Mouse (Mus musculus) right cerebral cortex, postnatal 10 days (tissue): ENCODE results near the gene 2310022A10Rik.
A peak's percentile ranks its signal among the peaks of the same experiment; 100 is the strongest.
"Not testable (repeated sequence)": the region's sequence is repeated elsewhere in the genome, so short reads cannot be mapped to it uniquely, and the experiment has no call there.

Experiments
- DNase-seq, 2 experiments: peaks; one replicate each; pipeline ENCODE4 v3.0.0; 2021; ENCODE audit warnings: low spot score in 2 of 2

2310022A10Rik gene

DNA sequence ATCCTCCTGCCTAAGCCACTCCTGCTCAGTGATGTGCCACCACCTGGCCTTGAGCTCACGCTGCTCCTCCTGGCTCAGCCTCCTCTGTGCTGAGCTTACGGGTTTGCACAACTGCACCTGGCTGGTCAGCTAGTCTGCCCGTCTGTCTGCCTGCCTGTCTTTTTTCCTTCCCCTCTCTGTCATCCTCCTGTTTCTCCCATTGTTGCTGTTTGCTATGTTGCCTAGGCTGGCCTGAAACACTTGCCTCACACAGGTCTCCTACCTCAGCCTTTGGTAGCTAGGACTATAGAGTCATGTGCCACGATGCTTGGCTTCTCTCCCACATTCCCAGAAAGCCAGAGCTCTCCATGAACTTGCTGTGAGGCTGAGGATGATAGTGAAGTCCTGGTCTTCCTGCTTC is 59.9 kb downstream of the 2310022A10Rik start:
- no peak for DNase-seq

GRCm38 (mm10) chr7:27613751-27614499 is 60.9 kb downstream of the 2310022A10Rik start:
- peak; percentile 78 to 85 for DNase-seq

DNA sequence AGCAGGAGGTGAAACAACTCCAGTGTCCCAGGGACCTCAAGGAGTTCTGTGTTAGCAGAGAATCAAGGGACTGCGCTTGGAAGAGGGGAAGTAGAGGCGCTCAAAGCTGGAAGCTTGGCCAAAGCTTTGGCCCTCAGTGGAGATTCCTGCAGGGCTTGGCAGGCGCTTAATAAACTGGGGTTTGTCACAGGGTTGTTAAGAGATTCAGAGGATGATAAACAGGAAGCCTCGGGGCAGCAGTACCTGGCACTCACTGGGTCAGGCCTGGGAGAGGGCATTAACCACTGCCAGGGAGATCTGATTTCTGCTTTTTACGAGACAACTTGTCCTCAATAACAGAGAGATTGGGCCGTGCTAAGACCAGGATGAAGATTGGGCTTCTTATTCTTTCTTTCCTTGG is 68.0 kb downstream of the 2310022A10Rik start:
- peak; percentile 59 to 67 for DNase-seq

DNA sequence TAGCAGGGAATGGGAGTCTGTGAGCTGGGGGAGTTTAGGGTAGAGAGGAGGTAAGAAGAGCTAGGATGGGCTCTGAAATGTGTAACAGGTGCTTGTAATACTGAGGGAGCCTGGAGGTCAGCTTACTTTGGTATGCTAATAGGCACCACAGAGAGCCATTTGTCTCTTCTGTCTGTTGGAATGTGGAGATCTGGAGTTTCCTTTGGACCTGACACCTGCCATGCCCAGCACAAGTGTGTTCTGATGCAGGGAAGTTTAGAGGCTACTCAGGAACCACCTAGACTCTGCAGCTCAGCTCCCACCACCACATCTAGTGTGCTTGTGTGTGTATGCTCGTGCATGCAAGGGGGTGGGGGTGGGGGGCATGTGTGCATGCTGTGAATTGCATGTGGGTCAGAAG is 69.2 kb downstream of the 2310022A10Rik start:
- no peak for DNase-seq

- no peak for DNase-seq
Measured at GRCm38 (mm10) chr7:27624967-27625366, 71.9 kb downstream of the 2310022A10Rik start.

GRCm38 (mm10) chr7:27627707-27628106 is 74.7 kb downstream of the 2310022A10Rik start:
- no peak for DNase-seq

DNA sequence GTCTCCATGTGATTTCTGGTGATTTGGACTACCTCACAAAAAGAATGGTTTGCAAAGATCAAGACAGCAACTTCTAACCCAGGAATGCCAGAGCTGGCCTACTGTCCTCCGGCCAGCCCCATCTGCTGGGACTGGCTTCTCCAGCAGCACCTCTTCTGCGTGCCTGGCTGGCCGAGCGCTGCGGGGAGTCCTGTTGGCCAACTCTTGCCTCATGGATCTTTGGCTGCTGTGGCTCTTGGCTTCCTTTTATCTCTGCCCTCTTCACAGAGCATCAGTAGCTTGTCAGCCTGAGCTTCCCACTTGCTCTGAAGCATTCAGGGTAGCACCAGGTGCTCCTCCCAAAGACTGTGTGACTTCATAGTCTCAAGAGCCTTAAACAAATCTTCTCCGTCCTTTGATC is 75.2 kb downstream of the 2310022A10Rik start:
- no peak for DNase-seq

DNA sequence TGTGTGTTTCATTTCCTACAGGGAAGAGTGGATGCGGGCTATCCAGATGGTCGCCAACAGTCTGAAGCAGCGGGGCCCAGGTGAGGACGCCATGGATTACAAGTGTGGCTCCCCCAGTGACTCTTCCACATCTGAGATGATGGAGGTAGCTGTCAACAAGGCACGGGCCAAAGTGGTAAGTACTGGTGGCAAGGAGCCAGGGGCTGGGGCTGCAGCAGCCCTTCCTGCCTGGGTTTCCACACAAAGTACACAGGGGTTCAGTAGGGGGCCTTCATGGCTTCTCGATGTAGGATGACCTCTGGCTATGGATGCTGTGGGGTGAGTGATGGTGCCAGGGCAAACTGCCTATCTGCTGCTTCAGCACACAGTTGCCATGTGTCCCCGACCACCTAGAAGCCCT is 75.8 kb downstream of the 2310022A10Rik start:
- DNase-seq = not testable (repeated sequence)

GRCm38 (mm10) chr7:27631439-27631838 is 78.4 kb downstream of the 2310022A10Rik start:
- no peak for DNase-seq
